Mouse (Mus musculus) layer of hippocampus, postnatal 14 days (tissue): ENCODE measurements around the gene C730034F03Rik. TPM values are rescaled to one million over a fixed set of nuclear protein-coding genes. Genes with fewer than 3 reads are reported as not detected.

ENCODE experiments used
- DNase-seq, 2 experiments: peaks; one replicate each; pipeline ENCODE4 v3.0.0; 2021 to 2022; ENCODE audit warnings: low spot score in 2 of 2, mixed read lengths in 1 of 2
- total RNA-seq, 2 experiments: library from RNA; stranded (reverse); gene quantifications; 2 replicates each; pipeline ENCODE4 v1.2.3; 2021

The C730034F03Rik gene
- total RNA-seq, 2 experiments from 2014 or later, result 2.7 to 2.9 TPM

GRCm38 (mm10) chr15:89431271-89431670, 1.9 kb downstream of the C730034F03Rik start:
- no peak for DNase-seq

- no peak for DNase-seq
Observed at GRCm38 (mm10) chr15:89431806-89432205, 2.4 kb downstream of the C730034F03Rik start.

GRCm38 (mm10) chr15:89432946-89433345, 3.6 kb downstream of the C730034F03Rik start:
- DNase-seq, result no peak

GRCm38 (mm10) chr15:89434136-89434535, 4.7 kb downstream of the C730034F03Rik start:
- DNase-seq, result no peak

- DNase-seq, result no peak
Observed at GRCm38 (mm10) chr15:89435878-89436277, 6.5 kb downstream of the C730034F03Rik start.

GRCm38 (mm10) chr15:89442486-89443070, 13.2 kb downstream of the C730034F03Rik start:
- DNase-seq, result no peak

- no peak for DNase-seq
Observed at GRCm38 (mm10) chr15:89452906-89453864, 23.8 kb downstream of the C730034F03Rik start.

- DNase-seq, result peak in 1 of 2 experiments; percentile 67
Observed at GRCm38 (mm10) chr15:89453865-89454478, 24.6 kb downstream of the C730034F03Rik start, which contains the start of gene Mapk8ip2. Mapk8ip2 (plus strand) TSS chr15:89453913.

- DNase-seq, result no peak
Observed at GRCm38 (mm10) chr15:89454857-89455256, 25.5 kb downstream of the C730034F03Rik start.

- no peak for DNase-seq
Observed at GRCm38 (mm10) chr15:89455642-89456041, 26.3 kb downstream of the C730034F03Rik start.

- no peak for DNase-seq
Observed at GRCm38 (mm10) chr15:89458942-89459341, 29.6 kb downstream of the C730034F03Rik start.

GRCm38 (mm10) chr15:89459821-89460220, 30.4 kb downstream of the C730034F03Rik start:
- no peak for DNase-seq

GRCm38 (mm10) chr15:89460298-89460697, 30.9 kb downstream of the C730034F03Rik start:
- DNase-seq, result no peak

GRCm38 (mm10) chr15:89461321-89461720, 31.9 kb downstream of the C730034F03Rik start:
- no peak for DNase-seq

GRCm38 (mm10) chr15:89462176-89462575, 32.8 kb downstream of the C730034F03Rik start:
- DNase-seq, result no peak

- DNase-seq, result no peak
Observed at GRCm38 (mm10) chr15:89463334-89464235, 34.2 kb downstream of the C730034F03Rik start.

GRCm38 (mm10) chr15:89465052-89465451, 35.7 kb downstream of the C730034F03Rik start:
- no peak for DNase-seq

- no peak for DNase-seq
Observed at GRCm38 (mm10) chr15:89468577-89468976, 39.2 kb downstream of the C730034F03Rik start.

GRCm38 (mm10) chr15:89471476-89471875, 42.1 kb downstream of the C730034F03Rik start:
- DNase-seq, result no peak

- no peak for DNase-seq
Observed at GRCm38 (mm10) chr15:89473370-89473769, 44.0 kb downstream of the C730034F03Rik start.

- no peak for DNase-seq
Observed at GRCm38 (mm10) chr15:89473921-89474320, 44.5 kb downstream of the C730034F03Rik start.
